In genomic region chr16:91838771-91839170, GRCm38 (mm10) we compare ENCODE assay signal across 9 mouse cellular contexts.
DNase-seq lines count a peak whose midpoint lies in the region; ATAC-seq lines count a peak whose summit lies in the region.
"Had no signal": no experiment of that assay in that cellular context is flagged by ENCODE, and none has a peak within 500 bp of the region (broad histone marks: within the 10 kb centered on the region; RNA-seq: fewer than 3 reads in every experiment).

No protein-coding gene starts in this region.

- no peak for ATAC-seq in hindbrain, embryonic 13.5 days (ENCODE audit: low FRiP score)
- no peak for ATAC-seq in hindbrain, embryonic 12.5 days (ENCODE audit: low FRiP score)
- ATAC-seq in neural tube, embryonic 11.5 days (ENCODE audit: insufficient read depth, low FRiP score, low TSS enrichment): no peak
- no peak for ATAC-seq in neural tube, embryonic 15.5 days (ENCODE audit: low FRiP score)
- ATAC-seq: intestine, embryonic 15.5 days had no signal

- no peak overlapping the region for H3K4me2 ChIP-seq in hindbrain, embryonic 13.5 days
- no peak overlapping the region for H3K4me2 ChIP-seq in hindbrain, embryonic 12.5 days (replicated peaks)
- H3K4me2 ChIP-seq in neural tube, embryonic 11.5 days (ENCODE audit: low read depth): no peak overlapping the region
- H3K4me2 ChIP-seq in neural tube, embryonic 15.5 days: no peak overlapping the region
- H3K4me2 ChIP-seq: intestine, embryonic 15.5 days had no signal

- H3K9me3 ChIP-seq in hindbrain, embryonic 13.5 days: no peaks in the 10 kb centered on the region
- no peaks in the 10 kb centered on the region for H3K9me3 ChIP-seq in hindbrain, embryonic 12.5 days (replicated peaks)
- no peaks in the 10 kb centered on the region for H3K9me3 ChIP-seq in neural tube, embryonic 11.5 days (ENCODE audit: control insufficient read depth, low read length)
- H3K9me3 ChIP-seq in neural tube, embryonic 15.5 days (replicated peaks): no peaks in the 10 kb centered on the region
- H3K9me3 ChIP-seq: intestine, embryonic 15.5 days had no signal

- H3K4me3 ChIP-seq in hindbrain, embryonic 13.5 days: no peak overlapping the region
- no peak overlapping the region for H3K4me3 ChIP-seq in hindbrain, embryonic 12.5 days
- no peak overlapping the region for H3K4me3 ChIP-seq in neural tube, embryonic 11.5 days (ENCODE audit: low read depth, low read length)
- no peak overlapping the region for H3K4me3 ChIP-seq in neural tube, embryonic 15.5 days (replicated peaks)
- H3K4me3 ChIP-seq: intestine, embryonic 15.5 days had no signal

- no peak overlapping the region for H3K9ac ChIP-seq in hindbrain, embryonic 13.5 days
- no peak overlapping the region for H3K9ac ChIP-seq in hindbrain, embryonic 12.5 days
- no peak overlapping the region for H3K9ac ChIP-seq in neural tube, embryonic 11.5 days (ENCODE audit: low read length)
- no peak overlapping the region for H3K9ac ChIP-seq in neural tube, embryonic 15.5 days (replicated peaks)
- H3K9ac ChIP-seq: intestine, embryonic 15.5 days had no signal

- peak overlapping the region; percentile 14; the same call in 1 of the 2 replicates for H3K27ac ChIP-seq in hindbrain, embryonic 13.5 days
- H3K27ac ChIP-seq in hindbrain, embryonic 12.5 days: no peak overlapping the region
- H3K27ac ChIP-seq in neural tube, embryonic 11.5 days (ENCODE audit: low read depth, low read length): peak overlapping the region; percentile 46; the same call in 1 of the 2 replicates
- H3K27ac ChIP-seq in neural tube, embryonic 15.5 days (replicated peaks): no peak overlapping the region; the same call in 1 of the 2 replicates
- H3K27ac ChIP-seq: intestine, embryonic 15.5 days had no signal

- WGBS in hindbrain, embryonic 13.5 days: 72% methylated on average over 11 of the region's 11 CpGs
- WGBS in hindbrain, embryonic 12.5 days: 78% methylated on average over 11 of the region's 11 CpGs
- WGBS in neural tube, embryonic 11.5 days: 71% methylated on average over 11 of the region's 11 CpGs
- 62% methylated on average over 11 of the region's 11 CpGs for WGBS in neural tube, embryonic 15.5 days

- H3K4me1 ChIP-seq in hindbrain, embryonic 13.5 days (replicated peaks): peaks cover 32% of the 10 kb centered on the region
- H3K4me1 ChIP-seq in hindbrain, embryonic 12.5 days: peaks cover 28% of the 10 kb centered on the region
- H3K4me1 ChIP-seq in neural tube, embryonic 11.5 days (ENCODE audit: control insufficient read depth, insufficient read depth, low read length): peaks cover 31% of the 10 kb centered on the region
- peaks cover 21% of the 10 kb centered on the region for H3K4me1 ChIP-seq in neural tube, embryonic 15.5 days

- peaks cover 46% of the 10 kb centered on the region for H3K36me3 ChIP-seq in hindbrain, embryonic 13.5 days
- H3K36me3 ChIP-seq in hindbrain, embryonic 12.5 days: peaks cover 43% of the 10 kb centered on the region
- H3K36me3 ChIP-seq in neural tube, embryonic 11.5 days (ENCODE audit: control insufficient read depth, insufficient read depth, low read length): peaks cover 7% of the 10 kb centered on the region
- peaks cover 29% of the 10 kb centered on the region for H3K36me3 ChIP-seq in neural tube, embryonic 15.5 days
- H3K36me3 ChIP-seq: intestine, embryonic 15.5 days had no signal

- H3K27me3 ChIP-seq in hindbrain, embryonic 13.5 days: no peaks in the 10 kb centered on the region
- H3K27me3 ChIP-seq in hindbrain, embryonic 12.5 days: no peaks in the 10 kb centered on the region
- no peaks in the 10 kb centered on the region for H3K27me3 ChIP-seq in neural tube, embryonic 11.5 days (ENCODE audit: control insufficient read depth, insufficient read depth, low read length)
- H3K27me3 ChIP-seq in neural tube, embryonic 15.5 days (replicated peaks): no peaks in the 10 kb centered on the region
- H3K27me3 ChIP-seq: intestine, embryonic 15.5 days had no signal

- no peak for DNase-seq in neural tube, embryonic 11.5 days (ENCODE audit: low spot score)
- peak; percentile 60 to 68 for DNase-seq in cerebellum, postnatal 10 days
- DNase-seq in thymus, postnatal 0 days (ENCODE audit: low spot score): no peak
- DNase-seq in spleen, adult 12 weeks (ENCODE audit: low spot score): no peak
- DNase-seq: thymus, postnatal 4 days had no signal

Comparison
In these comparisons a context has a peak if more than half of its experiments do, and no peak if none do; other contexts are left out.
1. H3K27ac ChIP-seq: peak in hindbrain, embryonic 13.5 days (single experiment) and neural tube, embryonic 11.5 days (single experiment); none in hindbrain, embryonic 12.5 days (single experiment) and neural tube, embryonic 15.5 days (single experiment).
2. DNase-seq: peak in cerebellum, postnatal 10 days (2 of 2); none in neural tube, embryonic 11.5 days (single experiment), thymus, postnatal 0 days (single experiment) and spleen, adult 12 weeks (single experiment).